Mouse (Mus musculus): Measurements from ENCODE around the gene Gm15517.
"Not testable (repeated sequence)": the region's sequence is repeated elsewhere in the genome, so short reads cannot be mapped to it uniquely, and the experiment has no call there.

Gm15517 gene

DNA sequence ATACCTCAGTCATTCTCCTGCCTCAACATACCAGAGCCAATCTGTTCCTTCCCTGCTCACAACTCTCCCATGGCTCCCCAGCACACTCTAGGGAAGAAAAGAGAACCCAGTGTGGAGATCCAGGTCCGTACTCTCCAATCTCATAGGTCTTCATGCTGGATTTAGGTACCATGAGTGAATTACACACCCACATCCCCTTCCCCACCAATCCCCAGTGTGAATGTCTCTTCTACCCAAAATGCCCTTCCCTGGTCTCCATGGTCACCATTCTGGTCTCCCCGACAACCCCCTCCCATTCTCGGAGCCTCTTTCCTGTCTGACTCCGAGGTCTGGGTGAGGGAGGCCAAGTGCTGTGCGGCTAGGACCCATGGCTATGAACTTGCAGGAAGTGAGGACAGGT lies at the start of gene Gm15517:
Gm15517 (plus strand) TSS at position 301 of the 400 bp plus-strand sequence.
- no peak for DNase-seq (ENCODE audit: low read depth, low spot score)

DNA sequence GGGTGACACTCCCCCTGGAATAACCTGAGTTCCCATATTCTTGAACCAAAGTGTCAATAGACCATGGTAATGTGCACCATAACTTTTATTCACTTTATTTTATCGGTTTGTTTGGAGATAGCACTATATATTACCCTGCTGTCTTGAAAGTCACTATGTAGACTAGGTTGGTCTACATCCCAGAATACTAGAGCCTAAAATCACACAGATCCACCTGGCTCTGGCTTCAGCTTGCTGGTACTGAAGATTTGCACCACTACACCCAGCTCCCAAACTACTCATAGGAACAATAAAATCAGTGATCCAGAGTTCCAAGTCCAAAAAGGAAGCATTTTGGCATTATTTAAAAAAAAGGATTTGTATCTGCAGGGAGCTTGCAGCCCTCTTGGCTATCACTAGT lies 45.6 kb upstream of the Gm15517 start, which contains the start of gene Klk1b5:
Klk1b5 (plus strand) TSS at position 301 of the 400 bp plus-strand sequence.
- no peak for DNase-seq (ENCODE audit: low read depth, low spot score)

DNA sequence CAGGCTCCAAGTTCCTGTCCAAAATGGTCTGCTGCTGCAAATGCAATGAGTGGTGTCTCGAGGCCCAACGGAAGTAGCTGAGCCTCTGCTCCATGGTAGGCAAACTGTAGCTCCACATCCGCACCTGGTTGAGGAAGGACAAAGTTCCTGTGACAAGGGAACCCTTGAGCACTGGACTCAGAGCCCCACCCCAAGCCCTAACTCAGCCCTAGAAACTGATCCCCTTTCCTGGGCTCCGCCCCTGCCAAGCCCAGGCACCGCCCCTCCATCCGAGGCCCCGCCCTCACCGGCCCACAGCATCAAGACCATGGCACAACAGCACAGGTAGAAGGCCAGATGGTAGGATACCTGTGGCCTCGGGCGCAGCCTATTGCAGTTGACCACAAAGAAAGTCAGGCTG lies 39.6 kb upstream of the Gm15517 start:
- not testable (repeated sequence) for DNase-seq (ENCODE audit: low read depth, low spot score)

DNA sequence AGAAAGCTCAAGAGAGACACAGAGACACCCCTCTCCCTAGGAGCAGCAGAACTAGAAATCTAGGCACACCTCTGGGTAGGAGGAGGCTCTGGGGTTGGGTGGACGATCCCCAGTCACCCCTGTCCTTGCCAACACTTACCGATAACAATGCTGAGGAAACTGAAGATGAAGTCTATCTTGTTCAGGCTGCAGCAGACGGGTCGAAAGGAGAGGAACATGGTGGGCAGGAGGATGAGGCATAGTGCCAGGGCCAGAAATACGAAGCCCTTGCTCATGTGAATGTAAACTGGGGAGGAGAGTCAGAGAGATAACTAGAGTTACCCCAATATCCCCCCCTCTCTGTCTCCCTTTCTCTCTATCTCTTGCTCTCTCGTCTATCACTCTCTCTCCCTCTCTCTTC lies 38.9 kb upstream of the Gm15517 start:
- not testable (repeated sequence) for DNase-seq (ENCODE audit: low read depth, low spot score)

DNA sequence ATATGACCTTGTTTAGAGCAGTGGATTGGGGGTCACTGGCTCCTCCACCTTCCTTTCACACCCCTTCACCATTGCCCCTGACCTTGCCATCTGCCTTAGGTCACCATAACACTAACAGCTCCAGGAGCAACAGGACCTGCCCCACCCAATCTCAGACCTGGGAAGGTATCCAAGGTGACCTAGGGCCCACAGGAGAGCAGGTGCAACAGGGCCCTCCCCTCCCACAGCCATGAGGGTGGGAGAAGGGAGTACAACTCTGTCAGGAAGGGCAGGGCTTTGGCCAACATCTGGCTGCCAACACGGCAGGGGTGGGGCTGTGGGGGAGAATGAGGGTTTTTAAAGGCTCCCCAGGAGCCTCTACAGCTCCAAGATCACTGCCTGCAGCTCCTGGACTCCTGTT lies 36.2 kb upstream of the Gm15517 start, which contains the start of gene Klk1:
Klk1 (plus strand) TSS at position 285 of the 400 bp plus-strand sequence.
- no peak for DNase-seq (ENCODE audit: low read depth, low spot score)

DNA sequence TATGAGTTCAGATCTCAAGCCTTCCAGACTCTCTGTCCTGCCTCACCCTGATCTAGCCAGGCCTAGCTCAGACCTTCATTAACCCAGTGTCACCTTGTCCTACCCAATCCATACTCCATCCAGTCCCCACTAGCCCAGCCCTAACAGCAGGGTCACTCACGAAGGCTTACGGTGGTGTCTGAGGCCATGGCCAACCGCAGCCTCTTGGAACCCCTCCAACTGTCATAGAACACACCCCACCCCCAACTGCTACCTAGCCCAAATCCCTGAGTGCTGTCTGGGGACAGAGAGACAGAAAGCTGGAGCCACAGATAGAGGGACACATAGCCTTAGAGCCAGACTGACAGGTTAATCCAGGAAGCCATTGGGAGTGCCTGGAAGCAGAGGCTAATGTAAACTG lies 25.3 kb upstream of the Gm15517 start, which contains the start of gene Gm36864:
Gm36864 (plus strand) TSS at position 269 of the 400 bp plus-strand sequence.
- no peak for DNase-seq (ENCODE audit: low read depth, low spot score)

DNA sequence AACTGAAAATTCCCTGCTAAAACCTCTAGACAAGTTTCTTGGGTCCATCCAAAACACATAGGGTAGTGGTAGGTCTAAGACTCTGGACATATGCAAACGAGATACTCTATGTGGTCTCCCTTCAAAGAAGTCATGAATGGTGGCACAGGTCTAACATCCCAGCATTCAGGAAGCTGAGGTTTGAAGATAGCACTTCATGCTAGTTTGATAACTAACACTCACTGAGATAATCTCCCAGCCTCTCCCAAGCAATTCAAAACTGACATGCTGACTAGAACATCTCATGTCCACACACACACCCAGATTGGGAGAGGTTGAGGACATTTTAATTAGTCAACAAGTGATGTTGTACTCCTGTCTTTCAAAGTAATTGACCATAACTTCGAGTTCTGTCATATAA lies 21.3 kb upstream of the Gm15517 start:
- DNase-seq (ENCODE audit: low read depth, low spot score): no peak

DNA sequence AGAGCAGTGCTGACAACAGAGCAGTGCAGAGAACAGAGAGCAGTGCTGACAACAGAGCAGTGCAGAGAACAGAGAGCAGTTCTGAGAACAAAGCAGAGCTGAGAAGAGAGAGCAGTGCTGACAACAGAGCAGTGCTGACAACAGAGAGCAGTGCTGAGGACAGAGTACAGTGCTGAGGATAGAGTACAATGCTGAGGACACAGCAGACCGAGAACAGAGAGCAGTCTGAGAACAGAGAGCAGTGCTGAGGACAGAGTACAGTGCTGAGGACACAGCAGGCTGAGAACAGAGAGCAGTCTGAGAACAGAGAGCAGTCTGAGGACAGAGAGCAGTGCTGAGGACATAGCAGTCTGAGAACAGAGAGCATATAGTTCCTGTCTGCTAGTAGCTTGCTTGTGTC lies 20.5 kb upstream of the Gm15517 start:
- no peak for DNase-seq (ENCODE audit: low read depth, low spot score)

DNA sequence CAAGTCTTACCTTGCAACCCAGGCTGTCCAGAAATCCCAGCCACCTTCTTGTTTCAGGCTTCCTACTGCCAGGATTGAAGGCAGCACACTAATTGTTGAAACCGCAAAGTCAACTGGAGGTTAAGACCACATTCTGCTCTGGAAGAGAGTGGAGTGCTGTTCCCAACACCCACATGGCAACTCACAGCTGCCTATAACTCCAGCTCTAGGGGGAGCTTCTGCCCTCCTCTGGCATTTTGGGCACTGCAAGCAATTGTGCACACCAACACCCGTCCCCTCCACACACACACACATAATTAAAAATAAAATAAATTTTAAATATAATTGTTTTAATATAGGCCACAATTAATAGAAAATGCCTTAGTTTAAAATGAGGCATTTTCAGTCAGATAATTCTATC lies 20.1 kb upstream of the Gm15517 start:
- DNase-seq (ENCODE audit: low read depth, low spot score): no peak

DNA sequence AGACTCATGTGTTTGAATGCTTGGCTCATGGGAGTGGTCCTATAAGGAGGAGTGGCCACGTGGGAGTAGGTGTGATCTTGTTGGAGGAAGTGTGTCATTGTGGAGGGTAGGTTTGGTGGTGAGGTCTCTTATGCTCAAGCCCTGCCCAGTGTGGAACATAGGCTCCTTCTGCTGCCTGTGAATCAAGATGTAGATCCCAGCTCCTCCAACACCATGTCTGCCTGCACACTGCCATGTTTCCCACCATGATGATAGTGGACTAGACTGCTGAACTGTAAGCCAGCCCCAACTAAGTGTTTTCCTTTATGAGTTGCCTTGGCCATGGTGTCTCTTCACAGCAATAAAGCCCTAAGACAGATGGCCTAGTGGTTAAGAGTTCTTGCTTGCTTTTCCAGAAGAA lies 17.2 kb upstream of the Gm15517 start:
- DNase-seq (ENCODE audit: low read depth, low spot score): no peak

DNA sequence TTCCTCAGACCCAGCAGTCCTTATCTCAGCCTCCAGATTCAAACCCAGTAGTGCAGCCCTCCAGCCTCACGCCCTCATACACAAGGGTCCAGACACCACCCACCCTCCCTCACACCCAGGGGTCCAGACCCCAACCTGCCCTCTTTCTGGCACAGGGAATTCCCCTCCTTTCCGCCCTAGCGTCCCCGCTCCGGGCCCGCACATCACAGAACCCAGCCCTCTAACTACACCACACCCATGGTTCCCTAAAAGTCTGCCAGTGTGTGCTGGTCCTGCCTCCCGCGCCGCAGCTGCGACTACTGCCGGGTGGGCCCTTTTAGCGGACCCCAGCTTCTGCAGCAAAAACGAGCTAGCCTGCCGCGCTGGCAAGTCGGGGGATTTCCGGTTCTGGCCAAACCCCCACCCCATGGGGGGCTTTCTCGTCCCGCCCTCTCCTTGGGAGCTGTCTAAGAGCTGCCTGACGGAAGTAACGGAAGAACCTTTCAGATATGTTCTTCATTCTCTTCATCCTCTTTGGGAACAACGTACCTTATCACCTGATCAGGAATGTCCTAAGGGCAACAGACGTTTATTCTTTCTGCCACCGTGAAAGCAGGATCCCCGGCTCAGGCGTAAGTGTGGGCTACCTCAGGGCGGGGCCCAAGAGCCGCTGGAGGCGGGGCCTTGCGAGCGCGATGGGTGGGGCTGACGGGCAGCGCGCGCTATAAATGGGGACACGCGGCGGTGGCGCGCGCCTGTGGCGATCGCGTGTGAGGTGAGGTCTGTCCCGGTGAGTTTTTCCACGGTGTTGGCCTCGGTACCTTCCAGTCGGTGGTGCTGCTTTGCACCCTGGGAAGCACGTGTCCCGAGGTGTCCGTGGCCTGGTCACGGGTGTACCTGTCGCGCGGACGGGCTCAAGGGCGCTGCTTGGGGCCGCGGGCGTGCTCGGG lies 14.9 kb upstream of the Gm15517 start, which contains the start of the genes 1700028J19Rik and 2410002F23Rik:
1700028J19Rik (minus strand) TSS at position 641 of the 929 bp plus-strand sequence.
2410002F23Rik (plus strand) TSS at position 668 of the 929 bp plus-strand sequence.
- peak; percentile 85 for DNase-seq (ENCODE audit: low read depth, low spot score)

DNA sequence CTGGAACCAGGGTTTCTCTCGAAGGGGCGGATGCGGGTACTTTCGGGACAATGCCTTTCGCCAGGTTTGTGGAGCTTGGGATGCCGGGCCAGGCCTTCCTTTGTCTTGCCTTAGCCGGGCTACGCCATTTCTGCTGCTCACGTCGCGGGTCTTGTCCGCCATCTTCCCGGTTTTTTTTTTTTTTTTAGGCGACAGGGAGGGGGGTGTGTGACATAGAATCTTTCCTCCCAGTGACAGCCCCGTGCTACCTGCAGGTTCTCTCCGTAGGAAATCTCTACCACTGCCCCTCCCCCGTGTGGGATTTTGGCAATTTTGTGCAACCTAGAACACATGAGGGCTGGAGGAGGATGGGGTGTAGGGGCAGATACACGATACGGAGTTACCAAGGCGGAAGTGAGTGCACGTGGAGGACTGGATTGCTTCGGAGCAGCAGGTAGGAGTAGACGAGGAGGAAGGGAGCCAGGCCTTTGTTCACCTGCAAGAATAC lies 14.2 kb upstream of the Gm15517 start:
- DNase-seq (ENCODE audit: low read depth, low spot score): peak; percentile 56

DNA sequence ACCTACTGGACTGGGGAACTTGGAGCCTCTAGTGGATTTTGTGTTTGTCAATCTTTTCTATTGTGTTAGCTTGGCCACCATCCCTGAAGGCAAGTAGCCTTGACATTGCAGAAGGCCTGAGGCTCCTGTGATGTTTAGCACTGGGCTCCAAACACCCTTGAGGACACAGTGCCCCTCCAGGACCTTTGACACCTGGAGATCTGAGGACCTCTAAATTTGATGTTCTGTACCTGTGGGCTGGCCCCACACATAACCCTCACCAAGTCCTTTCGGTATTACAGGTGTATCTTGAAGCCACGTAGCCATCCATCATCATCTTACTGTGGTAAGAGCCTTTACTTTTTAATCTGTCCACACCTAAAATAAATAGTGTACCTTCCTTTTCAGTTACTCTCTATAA lies 13.3 kb upstream of the Gm15517 start:
- no peak for DNase-seq (ENCODE audit: low read depth, low spot score)

DNA sequence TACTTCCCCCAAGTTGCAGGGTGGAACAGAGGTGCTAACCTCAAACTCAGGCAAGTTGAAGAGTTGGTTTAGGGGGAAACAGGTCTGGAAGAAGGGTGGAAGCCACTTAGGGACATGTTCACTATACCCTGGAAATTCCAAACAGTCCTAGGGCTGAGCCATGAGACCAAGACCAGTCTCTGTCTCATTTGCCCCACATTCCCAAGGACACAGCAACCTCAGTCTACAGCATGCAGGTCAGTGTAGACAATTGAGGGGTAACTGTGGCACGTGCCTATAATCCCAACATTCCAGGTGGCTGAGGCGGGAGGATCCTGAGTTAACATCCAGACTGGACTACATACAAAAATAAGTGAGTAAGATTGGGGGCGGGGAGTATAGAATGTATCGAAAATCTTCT lies 12.0 kb upstream of the Gm15517 start:
- DNase-seq (ENCODE audit: low read depth, low spot score): no peak

DNA sequence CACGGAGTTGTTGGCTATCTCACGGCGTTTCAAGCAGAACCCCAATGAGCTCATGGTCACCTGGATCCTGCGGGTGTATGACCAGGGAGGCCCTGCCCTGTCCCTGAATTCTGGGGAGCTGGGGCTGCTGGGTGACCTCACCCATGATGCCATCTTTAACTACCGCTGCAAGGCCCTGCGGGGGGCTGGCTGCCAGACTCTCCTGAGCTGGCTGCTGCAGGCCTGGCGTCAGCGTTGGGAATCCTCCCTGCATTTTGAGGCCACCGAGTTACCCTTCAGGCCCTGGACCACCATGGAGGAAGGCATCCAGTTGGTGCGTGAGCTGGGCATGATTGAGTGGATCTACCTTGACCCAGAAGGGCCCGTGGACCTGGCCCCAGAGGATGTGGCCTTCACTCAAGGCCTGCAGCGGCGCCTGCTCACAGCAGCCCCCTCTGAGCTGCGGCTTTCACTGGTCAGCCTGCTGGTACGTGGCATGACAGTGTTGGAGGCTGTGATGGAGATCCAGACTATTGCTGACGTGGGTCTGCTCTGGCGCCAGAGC lies 10.4 kb upstream of the Gm15517 start:
- not testable (repeated sequence) for DNase-seq (ENCODE audit: low read depth, low spot score)

DNA sequence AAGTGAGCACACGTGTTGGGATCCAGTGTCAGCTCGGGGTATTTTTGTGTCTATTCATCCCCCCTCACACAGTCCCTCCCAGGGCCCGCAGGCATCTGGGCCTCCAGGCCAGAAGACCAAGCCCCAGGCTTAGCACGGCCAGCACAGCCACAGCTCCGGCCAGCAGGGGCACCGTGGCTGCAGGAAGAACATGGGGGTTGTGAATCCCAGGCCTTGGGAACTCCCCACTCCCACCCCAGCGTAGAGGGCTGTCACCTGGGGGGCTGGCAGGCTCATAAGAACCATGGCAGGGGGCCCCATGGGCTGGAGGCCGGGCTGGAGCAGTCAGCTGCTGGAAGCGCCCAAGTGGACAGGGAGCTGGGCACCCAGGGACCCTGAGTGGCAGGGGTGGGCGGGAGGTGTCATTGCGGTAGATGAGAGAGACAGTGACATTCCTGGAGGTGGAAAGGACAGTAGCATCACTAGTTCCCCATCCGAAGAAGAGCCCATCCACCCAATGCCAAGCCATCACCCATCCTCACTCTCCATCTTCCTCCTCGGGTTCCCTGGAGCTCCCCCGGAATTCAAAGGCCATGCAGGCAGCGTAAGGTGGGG lies 8.1 kb upstream of the Gm15517 start:
- DNase-seq (ENCODE audit: low read depth, low spot score): no peak

DNA sequence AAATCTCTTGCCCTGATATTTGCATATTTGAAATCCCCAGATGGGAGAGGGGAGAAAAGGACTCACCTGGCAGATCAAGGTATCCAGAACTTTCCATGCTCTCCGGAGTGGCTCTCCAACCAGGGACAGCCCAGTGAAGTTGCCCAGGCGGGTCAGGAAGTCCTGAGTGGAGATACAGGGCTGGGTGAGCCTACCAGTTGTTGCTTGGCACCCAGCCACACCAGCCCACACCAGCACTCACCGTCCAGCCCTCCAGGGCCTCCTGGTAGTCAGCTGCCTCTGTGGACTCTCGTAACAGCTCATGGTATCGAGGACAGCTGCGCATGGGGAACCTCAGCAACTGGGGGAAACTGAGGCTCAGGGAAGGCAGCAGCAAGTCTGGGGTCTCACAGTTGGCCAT lies 6.3 kb upstream of the Gm15517 start:
- DNase-seq (ENCODE audit: low read depth, low spot score): no peak

DNA sequence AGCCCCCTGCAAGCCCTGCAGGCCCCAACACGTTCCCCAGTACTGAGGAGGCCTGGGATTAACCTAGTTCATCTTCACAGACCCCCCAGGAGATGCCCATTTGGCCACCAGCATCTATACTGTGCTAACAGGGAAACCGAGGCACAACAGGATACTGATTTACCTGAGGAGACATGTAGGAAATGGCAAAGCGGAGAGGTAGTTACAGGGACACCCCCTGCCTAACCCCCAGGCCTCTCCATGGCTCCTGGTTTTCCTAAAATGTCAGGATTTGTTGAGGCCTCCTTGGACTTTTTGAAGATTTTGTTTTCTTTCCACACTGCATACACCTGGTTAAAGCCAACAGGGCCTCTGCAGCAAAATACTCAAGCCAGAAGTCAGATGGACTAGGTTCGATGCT lies 4.0 kb upstream of the Gm15517 start, which contains the start of gene Acp4:
Acp4 (minus strand) TSS at position 101 of the 400 bp plus-strand sequence.
- DNase-seq (ENCODE audit: low read depth, low spot score): no peak

DNA sequence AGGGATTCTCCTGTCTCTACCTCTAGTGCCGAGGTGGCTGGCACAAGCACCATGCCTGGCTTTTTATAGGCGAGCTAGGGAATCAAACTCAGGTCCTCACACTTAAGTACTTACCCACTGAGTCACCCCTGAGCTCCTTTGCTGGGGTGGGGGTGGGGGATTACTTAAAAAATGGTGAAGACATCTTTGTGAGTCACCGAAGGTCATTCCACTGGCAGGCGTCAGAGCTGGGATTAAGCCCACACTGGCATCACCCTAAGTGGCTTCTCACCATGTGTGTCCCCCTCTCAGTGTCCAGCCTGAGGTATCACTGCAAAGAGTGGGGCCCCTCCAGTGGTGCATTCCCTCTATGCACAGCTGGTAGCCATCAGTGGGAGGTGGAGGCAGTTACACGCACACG lies 837 bp upstream of the Gm15517 start:
- DNase-seq (ENCODE audit: low read depth, low spot score): no peak

DNA sequence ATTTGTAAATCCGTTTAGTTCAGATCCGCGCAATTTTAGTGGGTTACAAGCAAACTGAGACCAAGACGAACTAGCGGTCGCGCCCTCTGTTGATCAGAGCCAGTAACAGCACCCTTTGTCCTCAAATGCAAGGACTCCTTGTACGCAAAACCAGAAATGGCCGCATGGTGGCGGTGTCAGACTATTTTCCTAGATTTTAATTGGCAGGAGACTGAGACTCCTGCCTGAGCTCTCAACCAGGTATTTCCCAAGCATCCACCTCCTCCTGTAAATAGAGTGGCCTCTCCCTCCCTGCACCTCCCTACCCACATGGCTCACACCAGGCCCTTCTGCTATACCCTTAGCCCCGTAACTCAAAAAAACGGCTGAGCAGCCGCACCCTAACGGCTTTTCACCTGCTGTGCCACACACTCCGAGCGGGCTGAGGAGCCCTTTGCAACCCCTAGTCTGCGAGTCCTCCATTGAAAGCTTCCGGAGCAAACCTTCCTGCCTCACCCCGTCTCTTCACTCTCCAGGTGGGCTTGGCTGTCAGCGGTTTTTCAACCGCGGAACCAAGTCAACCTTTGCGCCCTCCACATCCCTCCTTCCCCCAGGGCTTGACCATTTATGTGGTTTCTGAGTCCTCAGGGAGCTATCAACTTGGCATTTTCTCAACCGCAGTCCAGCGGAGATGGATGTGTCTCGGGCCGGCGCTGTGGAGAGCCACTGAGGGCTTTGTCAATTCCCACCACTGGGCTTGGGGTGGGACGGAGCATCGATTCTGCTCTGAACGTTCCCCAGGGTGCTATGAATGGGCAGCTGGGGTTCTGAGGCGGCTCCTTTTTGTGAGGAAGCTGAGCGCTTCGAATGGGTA lies 1.8 kb downstream of the Gm15517 start:
- peak; percentile 86 for DNase-seq (ENCODE audit: low read depth, low spot score)

DNA sequence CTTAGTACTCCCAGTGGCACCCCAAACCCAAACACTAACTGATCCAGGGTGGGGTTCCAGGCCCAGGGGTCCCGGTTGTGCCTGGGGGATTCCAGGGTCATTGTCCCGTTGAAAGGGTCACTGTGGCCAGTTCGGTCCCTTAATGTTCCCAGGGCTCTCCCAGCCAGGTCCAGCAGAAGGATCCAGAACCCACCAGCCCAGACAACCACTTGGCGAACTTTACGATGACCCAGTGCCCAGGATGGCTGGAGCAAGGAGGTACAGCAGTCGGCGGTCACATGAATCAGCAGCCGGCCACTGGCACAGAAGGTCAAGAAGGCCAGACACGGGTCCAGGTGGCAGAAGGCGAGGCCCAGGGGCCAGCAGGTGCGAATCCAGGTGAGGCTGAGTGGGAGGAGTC lies 6.9 kb downstream of the Gm15517 start:
- DNase-seq (ENCODE audit: low read depth, low spot score): no peak

Measured in telencephalon, adult 2 months (tissue).